Mouse (Mus musculus) neural tube, embryonic 13.5 days (tissue): ENCODE measurements around the gene Grap2. TPM values are rescaled to one million over a fixed set of nuclear protein-coding genes. Genes with fewer than 3 reads are reported as not detected.

Source experiments
- ATAC-seq: fragments of 200-750 bp; cut with Nextera tagmentation; 2 replicates; pipeline ENCODE4 v1.8.0; 2017; ENCODE audit warnings: low read depth, mild to moderate bottlenecking, moderate TSS enrichment, moderate library complexity
- H3K27ac ChIP-seq: fragments of 300-500 bp; sonication (generic); replicated peaks from 2 replicates; pipeline ENCODE4 v1.5.1; 2015; ENCODE audit warnings: moderate library complexity, mild to moderate bottlenecking, inconsistent platforms
- H3K27me3 ChIP-seq: fragments of 300-500 bp; sonication (generic); 2 replicates; pipeline ENCODE4 v1.6.1; 2015; ENCODE audit warnings: mild to moderate bottlenecking, inconsistent platforms
- H3K36me3 ChIP-seq: fragments of 300-500 bp; sonication (generic); 2 replicates; pipeline ENCODE4 v1.6.1; 2015; ENCODE audit warnings: mild to moderate bottlenecking, inconsistent platforms
- H3K4me1 ChIP-seq: fragments of 300-500 bp; sonication (generic); replicated peaks from 2 replicates; pipeline ENCODE4 v1.6.1; 2015; ENCODE audit warnings: inconsistent platforms
- H3K4me2 ChIP-seq: fragments of 300-500 bp; sonication (generic); 2 replicates; pipeline ENCODE4 v1.6.1; 2015; ENCODE audit warnings: inconsistent platforms, mild to moderate bottlenecking, moderate library complexity
- H3K4me3 ChIP-seq: fragments of 300-500 bp; sonication (generic); 2 replicates; pipeline ENCODE4 v1.5.1; 2015; ENCODE audit warnings: mild to moderate bottlenecking, inconsistent platforms
- H3K9ac ChIP-seq: fragments of 300-500 bp; sonication (generic); 2 replicates; pipeline ENCODE4 v1.6.1; 2015; ENCODE audit warnings: moderate library complexity, mild to moderate bottlenecking, inconsistent platforms
- H3K9me3 ChIP-seq: fragments of 300-500 bp; sonication (generic); 2 replicates; pipeline ENCODE4 v1.6.1; 2016; ENCODE audit warnings: inconsistent platforms
- WGBS: fragments of 180-500 bp; shearing (Covaris S2); methylation state at CpG from one replicate; pipeline ENCODE4 v1.1.7; 2015; 5-methylcytosine and 5-hydroxymethylcytosine counted together
- polyA plus RNA-seq: library from polyadenylated mRNA; unstranded; fragments of >200 nt; fragmentation: Nextera tagmentation; extraction: Ambion mirVana; gene quantifications from 2 replicates; pipeline ENCODE4 v1.2.1, GENCODE M21; 2015

Grap2 gene
- polyA plus RNA-seq, 1 experiment from 2014 or later, result 0.50 TPM

GRCm38 (mm10) chr15:80683151-80683550 is 110.8 kb downstream of the Grap2 start:
- no peak overlapping the region for H3K9ac ChIP-seq
- peaks cover 64% of the 10 kb centered on the region for H3K4me1 ChIP-seq
- H3K27me3 ChIP-seq, result no peaks in the 10 kb centered on the region
- no peaks in the 10 kb centered on the region for H3K36me3 ChIP-seq
- peak overlapping the region; percentile 19; the same call in 1 of the 2 replicates for H3K27ac ChIP-seq
- no peaks in the 10 kb centered on the region for H3K9me3 ChIP-seq
- no peak for ATAC-seq
- no peak overlapping the region for H3K4me2 ChIP-seq
- WGBS, result 91% methylated on average over 6 of the region's 6 CpGs
- no peak overlapping the region for H3K4me3 ChIP-seq

GRCm38 (mm10) chr15:80683990-80684389 is 111.6 kb downstream of the Grap2 start:
- Histone ChIP-seq H3K4me2 (no peak overlapping the region), H3K36me3 (no peaks in the 10 kb centered on the region), H3K27ac (peak overlapping the region; percentile 19; the same call in 1 of the 2 replicates), H3K27me3 (no peaks in the 10 kb centered on the region), H3K4me3 (no peak overlapping the region), H3K4me1 (peaks cover 61% of the 10 kb centered on the region), H3K9ac (no peak overlapping the region), H3K9me3 (no peaks in the 10 kb centered on the region)
- 52% methylated on average over 3 of the region's 3 CpGs for WGBS
- no peak for ATAC-seq

GRCm38 (mm10) chr15:80684786-80685602 is 112.6 kb downstream of the Grap2 start:
- ATAC-seq, result 0 out of 2 replicates have a peak, but pooled peaks have one; percentile 15
- H3K9ac ChIP-seq, result no peak overlapping the region

GRCm38 (mm10) chr15:80685603-80685895 is 113.2 kb downstream of the Grap2 start:
- H3K4me2 ChIP-seq, result no peak overlapping the region
- WGBS, result 24% methylated on average over 7 of the region's 7 CpGs
- ATAC-seq, result peak; percentile 69

More at GRCm38 (mm10) chr15:80684786-80685602, 112.6 kb downstream of the Grap2 start:
- H3K4me2 ChIP-seq, result no peak overlapping the region
- no peaks in the 10 kb centered on the region for H3K9me3 ChIP-seq
- H3K27ac ChIP-seq, result peak overlapping the region; percentile 49; the same call in 1 of the 2 replicates
- H3K4me1 ChIP-seq, result peaks cover 51% of the 10 kb centered on the region
- H3K36me3 ChIP-seq, result no peaks in the 10 kb centered on the region
- WGBS, result 17% methylated on average over 8 of the region's 8 CpGs
- H3K4me3 ChIP-seq, result no peak overlapping the region
- no peaks in the 10 kb centered on the region for H3K27me3 ChIP-seq

GRCm38 (mm10) chr15:80688536-80688935 is 116.1 kb downstream of the Grap2 start:
- no peak for ATAC-seq
- 85% methylated on average over 7 of the region's 7 CpGs for WGBS
- H3K9ac ChIP-seq, result no peak overlapping the region
- no peaks in the 10 kb centered on the region for H3K9me3 ChIP-seq
- no peak overlapping the region for H3K4me3 ChIP-seq
- no peak overlapping the region for H3K4me2 ChIP-seq
- no peaks in the 10 kb centered on the region for H3K36me3 ChIP-seq
- no peak overlapping the region for H3K27ac ChIP-seq
- peaks cover 5% of the 10 kb centered on the region; the same call in 1 of the 2 replicates for H3K27me3 ChIP-seq
- H3K4me1 ChIP-seq, result peaks cover 39% of the 10 kb centered on the region

More at GRCm38 (mm10) chr15:80685603-80685895, 113.2 kb downstream of the Grap2 start:
- H3K4me3 ChIP-seq, result no peak overlapping the region
- H3K4me1 ChIP-seq, result peaks cover 45% of the 10 kb centered on the region
- no peaks in the 10 kb centered on the region for H3K27me3 ChIP-seq
- H3K36me3 ChIP-seq, result no peaks in the 10 kb centered on the region
- H3K27ac ChIP-seq, result peak overlapping the region; percentile 49; the same call in 1 of the 2 replicates
- H3K9me3 ChIP-seq, result no peaks in the 10 kb centered on the region
- no peak overlapping the region for H3K9ac ChIP-seq

GRCm38 (mm10) chr15:80693492-80693891 is 121.1 kb downstream of the Grap2 start:
- ATAC-seq, result no peak
- H3K4me2 ChIP-seq, result no peak overlapping the region

GRCm38 (mm10) chr15:80694125-80694910 is 121.9 kb downstream of the Grap2 start:
- H3K9ac ChIP-seq, result peak overlapping the region; percentile 50; the same call in 1 of the 2 replicates

More at GRCm38 (mm10) chr15:80693492-80693891, 121.1 kb downstream of the Grap2 start:
- Histone ChIP-seq H3K27ac (no peak overlapping the region), H3K4me1 (peaks cover 27% of the 10 kb centered on the region), H3K9me3 (no peaks in the 10 kb centered on the region), H3K27me3 (peaks cover 5% of the 10 kb centered on the region; the same call in 1 of the 2 replicates), H3K4me3 (no peak overlapping the region), H3K9ac (no peak overlapping the region), H3K36me3 (no peaks in the 10 kb centered on the region)
- WGBS, result 31% methylated on average over 3 of the region's 3 CpGs

GRCm38 (mm10) chr15:80697564-80697963 is 125.2 kb downstream of the Grap2 start:
- H3K9me3 ChIP-seq, result no peaks in the 10 kb centered on the region

More at GRCm38 (mm10) chr15:80694125-80694910, 121.9 kb downstream of the Grap2 start:
- 28% methylated on average over 11 of the region's 11 CpGs for WGBS
- Histone ChIP-seq H3K4me2 (peak overlapping the region; percentile 40), H3K4me3 (no peak overlapping the region), H3K27me3 (peaks cover 5% of the 10 kb centered on the region; the same call in 1 of the 2 replicates), H3K27ac (no peak overlapping the region), H3K9me3 (no peaks in the 10 kb centered on the region), H3K36me3 (no peaks in the 10 kb centered on the region), H3K4me1 (peaks cover 27% of the 10 kb centered on the region)
- ATAC-seq, result peak; percentile 52

GRCm38 (mm10) chr15:80701481-80702257 is 129.3 kb downstream of the Grap2 start:
- H3K27me3 ChIP-seq, result peaks cover 5% of the 10 kb centered on the region; the same call in 1 of the 2 replicates
- H3K36me3 ChIP-seq, result no peaks in the 10 kb centered on the region
- WGBS, result 77% methylated on average over 8 of the region's 8 CpGs
- H3K4me1 ChIP-seq, result peaks cover 23% of the 10 kb centered on the region
- no peak overlapping the region for H3K4me3 ChIP-seq
- H3K9ac ChIP-seq, result no peak overlapping the region
- H3K4me2 ChIP-seq, result no peak overlapping the region
- H3K27ac ChIP-seq, result no peak overlapping the region
- no peaks in the 10 kb centered on the region for H3K9me3 ChIP-seq
- ATAC-seq, result no peak

More at GRCm38 (mm10) chr15:80697564-80697963, 125.2 kb downstream of the Grap2 start:
- Histone ChIP-seq H3K9ac (no peak overlapping the region), H3K4me3 (no peak overlapping the region), H3K36me3 (no peaks in the 10 kb centered on the region), H3K4me2 (no peak overlapping the region), H3K27ac (no peak overlapping the region), H3K4me1 (peaks cover 27% of the 10 kb centered on the region), H3K27me3 (peaks cover 5% of the 10 kb centered on the region; the same call in 1 of the 2 replicates)
- ATAC-seq, result no peak
- 53% methylated on average over 5 of the region's 5 CpGs for WGBS
